Mouse (Mus musculus) cerebellum, adult 18-20 months (tissue): ENCODE data around the gene Nop2.
"Not testable (repeated sequence)": the region's sequence is repeated elsewhere in the genome, so short reads cannot be mapped to it uniquely, and the experiment has no call there.

Source experiments
- DNase-seq, 2 experiments: peaks; one replicate each; pipeline ENCODE4 v3.0.0; 2021

Gene Nop2

DNA sequence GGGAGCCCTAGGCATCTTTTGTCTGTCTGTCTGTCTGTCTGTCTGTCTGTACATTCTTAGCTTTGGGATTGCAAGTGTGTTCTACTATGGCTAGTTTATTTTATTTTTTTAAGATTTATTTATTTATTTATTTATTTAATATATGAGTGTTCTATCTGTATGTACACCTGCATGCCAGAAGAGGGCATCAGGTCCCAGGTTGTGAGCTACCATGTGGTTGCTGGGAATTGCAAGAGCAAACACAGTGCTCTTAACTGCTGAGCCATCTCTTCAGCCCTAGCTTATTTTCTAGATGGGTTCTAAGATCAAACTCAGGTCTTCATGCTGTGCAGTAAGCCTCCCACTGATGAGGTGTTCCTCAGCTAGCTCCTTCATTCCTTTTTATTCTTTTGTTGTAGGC is 22.8 kb downstream of the Nop2 start:
- peak in 1 of 2 experiments; percentile 45 for DNase-seq

DNA sequence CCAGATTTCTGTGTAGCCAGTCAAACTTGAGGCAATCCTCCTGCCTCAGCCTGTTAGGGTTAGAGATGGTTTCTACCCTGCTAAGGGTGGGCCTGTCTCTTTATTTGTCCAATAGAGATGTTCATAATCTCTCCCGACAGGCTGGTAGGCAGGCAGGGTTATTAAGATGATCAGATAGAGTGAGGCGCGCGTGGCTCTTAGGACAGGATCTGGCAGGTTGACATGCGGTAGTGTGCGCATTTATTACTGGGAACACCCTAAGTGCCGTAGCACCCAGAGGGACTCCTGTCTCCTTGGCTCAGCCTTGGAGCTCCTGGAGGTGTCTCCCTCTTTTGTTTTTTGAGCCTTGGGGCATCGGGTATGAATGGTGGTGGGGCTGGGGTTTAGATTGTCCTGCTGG is 23.6 kb downstream of the Nop2 start:
- DNase-seq = no peak

- no peak for DNase-seq
Observed at GRCm38 (mm10) chr6:125156491-125156890, 24.8 kb downstream of the Nop2 start.

- DNase-seq = no peak
Observed at GRCm38 (mm10) chr6:125156903-125157614, 25.4 kb downstream of the Nop2 start.

- no peak for DNase-seq
Observed at GRCm38 (mm10) chr6:125158944-125159492, 27.3 kb downstream of the Nop2 start.

DNA sequence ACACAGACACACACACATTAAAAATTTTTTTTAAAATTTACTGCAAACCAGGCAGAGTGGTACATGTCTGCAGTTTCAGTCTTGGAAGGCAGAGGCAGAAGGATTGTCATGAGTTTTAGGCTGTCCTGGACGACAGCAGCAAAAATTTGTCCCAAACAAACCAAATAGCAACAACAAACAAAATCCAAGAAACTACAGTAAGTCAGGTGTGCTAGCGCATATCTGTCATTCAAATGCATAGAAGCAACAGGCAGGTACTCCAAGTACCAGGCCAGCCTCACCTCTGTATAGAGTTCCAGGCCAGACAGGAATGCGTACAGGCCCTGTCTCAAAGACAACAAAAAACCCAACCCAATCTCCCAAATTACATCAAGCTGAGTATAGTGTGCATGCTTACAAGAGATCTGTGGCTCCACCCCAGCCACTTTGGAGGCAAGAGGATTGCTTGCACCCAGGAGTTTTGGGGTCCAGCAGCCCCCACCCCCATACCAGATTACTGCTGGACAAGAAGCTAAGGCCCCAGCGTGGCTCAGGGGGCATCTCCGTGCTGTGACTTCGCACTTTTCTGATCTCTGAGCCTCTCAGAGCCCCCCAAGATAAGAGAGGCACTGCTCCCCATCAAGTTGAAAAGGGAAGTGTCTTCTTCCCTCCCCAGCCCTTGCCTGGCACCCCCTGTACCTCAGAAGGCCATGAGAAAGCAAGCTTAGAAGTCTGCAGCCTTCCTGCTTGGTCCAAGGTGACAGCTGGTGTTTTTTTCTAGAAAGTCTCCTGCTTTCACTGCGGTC is 28.3 kb downstream of the Nop2 start:
- no peak for DNase-seq

DNA sequence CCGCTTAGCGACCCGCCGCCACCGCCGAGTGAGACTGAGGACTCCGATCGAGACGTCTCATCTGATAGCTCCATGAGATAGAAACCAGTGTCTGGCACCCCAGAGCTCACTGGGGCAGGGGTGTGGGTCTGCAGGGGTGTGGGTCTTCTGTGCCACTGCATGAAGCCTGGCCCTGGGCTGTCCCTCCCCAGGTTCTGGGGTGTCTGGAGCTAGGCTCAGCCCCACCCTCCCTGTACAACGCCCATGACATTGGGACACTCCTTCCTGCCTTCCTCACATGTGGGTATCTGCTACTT is 28.8 kb downstream of the Nop2 start:
- DNase-seq = no peak

GRCm38 (mm10) chr6:125160854-125161760 is 29.4 kb downstream of the Nop2 start:
- DNase-seq = peak in 1 of 2 experiments; percentile 37

- DNase-seq = peak; percentile 65 to 74
Observed at GRCm38 (mm10) chr6:125161971-125162370, 30.3 kb downstream of the Nop2 start.

DNA sequence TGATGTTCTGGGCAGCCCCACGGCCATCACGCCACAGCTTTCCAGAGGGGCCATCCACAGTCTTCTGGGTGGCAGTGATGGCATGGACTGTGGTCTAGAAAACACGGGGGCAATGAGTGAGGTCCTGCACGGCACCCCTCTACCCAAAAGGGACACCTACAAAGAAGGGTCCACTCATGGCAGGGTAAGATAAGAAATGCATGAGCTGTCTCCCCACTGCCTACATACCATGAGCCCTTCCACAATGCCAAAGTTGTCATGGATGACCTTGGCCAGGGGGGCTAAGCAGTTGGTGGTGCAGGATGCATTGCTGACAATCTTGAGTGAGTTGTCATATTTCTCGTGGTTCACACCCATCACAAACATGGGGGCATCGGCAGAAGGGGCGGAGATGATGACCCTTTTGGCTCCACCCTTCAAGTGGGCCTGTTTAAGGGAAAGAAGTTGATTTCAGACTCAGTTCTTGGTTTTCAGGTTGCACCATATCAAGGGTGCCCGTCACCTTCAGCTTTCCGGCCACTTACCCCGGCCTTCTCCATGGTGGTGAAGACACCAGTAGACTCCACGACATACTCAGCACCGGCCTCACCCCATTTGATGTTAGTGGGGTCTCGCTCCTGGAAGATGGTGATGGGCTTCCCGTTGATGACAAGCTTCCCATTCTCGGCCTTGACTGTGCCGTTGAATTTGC is 31.1 kb downstream of the Nop2 start:
- not testable (repeated sequence) for DNase-seq

- no peak for DNase-seq
Observed at GRCm38 (mm10) chr6:125163801-125164657, 32.3 kb downstream of the Nop2 start.

DNA sequence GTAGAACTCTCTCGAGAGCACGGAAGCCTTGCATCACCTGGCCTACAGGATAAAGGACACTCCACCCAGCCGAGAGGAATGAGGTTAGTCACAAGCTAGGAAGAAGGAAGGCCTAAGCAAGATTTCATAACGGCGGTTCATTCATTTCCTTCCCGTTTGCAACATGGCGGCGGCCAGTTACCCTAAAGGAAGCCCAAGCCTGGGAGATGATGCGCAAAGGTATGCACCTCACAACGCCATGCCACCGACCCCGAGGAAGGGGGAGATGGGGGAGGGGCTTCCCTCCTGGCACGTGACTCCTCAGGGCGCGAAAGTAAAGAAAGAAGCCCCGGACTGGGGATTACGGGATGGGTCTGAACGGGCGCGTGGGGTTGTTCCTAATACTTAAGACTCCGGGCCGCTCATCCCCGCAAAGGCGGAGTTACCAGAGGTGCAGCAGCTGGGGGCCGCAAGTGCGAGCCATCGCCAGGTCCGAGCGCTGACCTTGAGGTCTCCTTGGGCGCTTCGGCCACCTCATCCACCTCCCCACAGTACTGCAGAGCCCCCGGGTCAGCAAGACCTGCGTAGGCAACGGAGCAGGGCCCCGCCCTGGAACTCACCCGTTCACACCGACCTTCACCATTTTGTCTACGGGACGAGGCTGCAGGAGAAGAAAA is 33.1 kb downstream of the Nop2 start:
- peak; percentile 56 to 69 for DNase-seq

GRCm38 (mm10) chr6:125165328-125165891 is 33.7 kb downstream of the Nop2 start:
- DNase-seq = peak; percentile 98

DNA sequence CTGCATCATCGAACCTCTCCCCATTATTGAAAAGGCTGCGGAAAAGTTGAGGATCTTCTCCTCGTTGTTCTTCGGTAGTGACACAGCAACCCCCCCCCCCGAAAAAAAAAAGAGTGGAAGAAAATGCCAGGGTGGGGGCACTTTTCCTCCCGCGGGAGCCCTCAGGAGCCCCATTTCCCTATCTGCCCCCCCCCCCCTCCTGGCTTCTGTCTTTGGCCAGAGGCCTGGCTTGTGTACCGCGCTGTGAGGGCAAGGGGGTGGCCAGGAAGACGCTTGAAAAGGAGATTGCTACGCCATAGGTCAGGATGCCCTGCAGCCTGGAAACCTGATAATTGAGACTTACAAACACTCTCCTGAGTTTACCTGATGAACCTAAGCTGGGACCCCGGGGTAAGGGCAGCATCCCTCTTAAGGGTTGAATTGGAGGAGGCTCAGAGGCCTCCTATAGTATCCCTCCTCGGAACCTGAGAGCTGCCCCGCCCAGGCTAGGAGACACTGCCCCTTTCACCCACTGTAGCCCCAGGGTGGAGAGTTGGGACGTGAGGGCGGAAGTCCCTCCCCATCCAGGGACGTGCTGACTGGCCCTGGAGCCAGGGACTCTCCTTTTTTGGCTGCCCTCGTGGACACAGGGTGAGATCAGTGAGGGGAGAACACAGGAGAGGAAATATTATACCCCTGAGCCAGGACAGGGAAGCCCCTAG is 34.5 kb downstream of the Nop2 start, which contains the start of gene Gapdh:
Gapdh (minus strand) TSS at position 417 of the 701 bp plus-strand sequence.
- peak; percentile 81 to 90 for DNase-seq

GRCm38 (mm10) chr6:125166861-125167650 is 35.3 kb downstream of the Nop2 start:
- DNase-seq = peak; percentile 57 to 58

GRCm38 (mm10) chr6:125168086-125168485 is 36.4 kb downstream of the Nop2 start:
- no peak for DNase-seq

DNA sequence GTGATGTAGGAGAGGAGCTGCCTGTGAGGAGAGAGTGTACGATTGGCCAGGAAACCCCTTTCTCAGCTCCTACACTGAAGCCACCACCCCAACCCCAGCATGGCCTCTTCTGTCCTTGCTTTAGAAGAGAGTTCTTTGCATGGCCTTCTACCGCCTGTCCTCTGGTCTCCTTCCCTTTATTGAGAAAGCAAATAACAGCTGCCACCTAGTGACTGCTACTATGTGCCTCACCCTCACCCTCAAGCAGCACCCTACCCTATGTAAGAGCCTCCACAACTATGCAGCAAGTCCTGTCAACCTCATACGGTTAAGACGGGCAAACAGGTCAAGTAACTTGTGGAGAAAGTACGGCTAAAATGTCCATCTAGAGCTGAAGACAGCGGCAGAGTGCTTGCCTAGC is 38.5 kb downstream of the Nop2 start:
- DNase-seq = no peak

DNA sequence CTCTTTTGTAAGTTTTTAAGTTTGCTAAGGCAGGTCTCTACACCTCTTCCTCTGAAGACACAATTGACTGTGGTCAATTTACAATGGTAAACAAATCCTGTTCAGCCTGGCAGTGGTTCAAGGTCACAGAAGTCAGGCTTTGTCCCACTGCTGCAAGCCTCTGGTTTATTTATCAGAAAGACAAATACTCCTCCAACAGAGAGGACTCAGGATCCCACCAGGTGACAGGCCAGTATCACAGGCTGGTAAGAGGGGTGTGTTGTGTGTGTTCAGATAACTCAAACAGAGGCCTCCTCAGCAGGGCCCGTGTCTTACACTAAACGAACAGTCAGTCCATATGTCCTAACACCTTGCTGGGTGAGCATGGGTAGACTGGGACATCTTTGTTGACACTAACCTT is 40.8 kb downstream of the Nop2 start:
- DNase-seq = no peak

GRCm38 (mm10) chr6:125173256-125173655 is 41.5 kb downstream of the Nop2 start:
- no peak for DNase-seq
